Mouse (Mus musculus) MEL (cell line): ENCODE measurements at regions not wholly inside any gene's neighbourhood (a gene's known extent, or its start where the extent isn't known, plus 50 kb on each side); places are given as distances from the start of the nearest gene placed in this dataset.

Source experiments
- RAD21 ChIP-seq: IDR thresholded peaks from 2 replicates; pipeline ENCODE4 v1.6.1; 2011; ENCODE audit warnings: mild to moderate bottlenecking, low read depth, low read length, improper control_type of control experiment
- SMC3 ChIP-seq: IDR thresholded peaks from 2 replicates; pipeline ENCODE4 v1.6.1; 2011; ENCODE audit warnings: low read depth, low read length, improper control_type of control experiment

GRCm38 (mm10) chr6:91600116-91600515, 83.7 kb upstream of the Slc6a6 start:
- no peak for TF ChIP-seq SMC3
- TF ChIP-seq RAD21 = no peak
